Mouse (Mus musculus) small intestine, adult 2 months (tissue): Measurements from ENCODE around the gene Ntm.

Experiments
- CTCF ChIP-seq: fragments of 200-500 bp; IDR thresholded peaks from 2 replicates; pipeline ENCODE4 v1.5.1; 2012; ENCODE audit warnings: low read depth, mild to moderate bottlenecking, control low read depth, inconsistent platforms, low read length, moderate library complexity, mixed read lengths; ENCODE audit not compliant: insufficient replicate concordance, insufficient read length; ENCODE audit errors: extremely low read depth
- POLR2A ChIP-seq: fragments of 200-500 bp; IDR thresholded peaks from 2 replicates; pipeline ENCODE4 v1.6.1; 2012; ENCODE audit warnings: low read depth, mild to moderate bottlenecking, control low read depth, inconsistent platforms, low read length, moderate library complexity

DNA sequence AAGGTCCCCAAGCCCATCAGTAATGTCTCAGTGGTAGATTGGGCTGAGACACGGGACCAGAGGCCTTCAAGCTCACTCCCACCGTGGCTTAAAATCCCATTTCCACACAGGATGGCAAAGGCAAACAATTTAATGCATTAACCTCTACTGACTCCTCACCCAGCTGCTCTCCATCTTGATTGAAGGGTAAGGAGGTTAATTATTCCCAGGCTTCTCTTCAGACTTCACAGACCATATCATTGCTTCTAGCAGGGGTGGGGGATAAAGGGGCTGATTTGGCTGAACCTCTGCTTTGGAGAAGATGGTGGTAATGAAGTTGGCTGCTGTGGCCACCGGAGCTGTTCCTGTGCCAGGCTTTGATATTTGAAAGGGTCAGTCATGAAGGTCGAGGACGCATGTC lies 754.8 kb downstream of the Ntm start:
- TF ChIP-seq CTCF = no peak
- TF ChIP-seq POLR2A = no peak
